Mouse (Mus musculus) 3T3-L1 (cell line): ENCODE results near the gene Sash3.

ENCODE experiments used
- DNase-seq: peaks from one replicate; pipeline ENCODE4 v3.0.0-alpha.2; 2015; ENCODE audit warnings: low read depth, low spot score

The Sash3 gene

GRCm38 (mm10) chrX:48146262-48146661 lies at the start of gene Sash3:
Gene Sash3 (plus strand): TSS chrX:48146436.
- no peak for DNase-seq

DNA sequence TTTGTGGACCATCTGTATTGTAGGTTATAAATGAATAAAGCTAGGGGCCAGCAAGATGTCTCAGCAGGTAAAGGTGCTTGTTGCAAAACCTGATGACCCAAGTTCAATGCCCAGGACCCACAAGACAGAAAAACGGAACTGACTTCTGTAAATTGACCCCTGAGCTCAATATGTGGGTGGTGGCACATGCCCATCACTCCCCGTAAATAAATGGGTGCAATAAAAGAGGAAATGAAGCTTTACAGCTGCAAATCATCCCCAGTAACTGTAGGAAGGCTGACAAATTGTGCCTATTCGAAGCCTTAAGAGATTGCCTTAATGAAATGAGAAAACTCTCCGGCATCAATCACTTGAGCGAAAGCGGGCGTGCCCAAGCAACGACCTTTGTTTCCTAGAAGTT lies 49.7 kb upstream of the Sash3 start:
- DNase-seq: no peak

DNA sequence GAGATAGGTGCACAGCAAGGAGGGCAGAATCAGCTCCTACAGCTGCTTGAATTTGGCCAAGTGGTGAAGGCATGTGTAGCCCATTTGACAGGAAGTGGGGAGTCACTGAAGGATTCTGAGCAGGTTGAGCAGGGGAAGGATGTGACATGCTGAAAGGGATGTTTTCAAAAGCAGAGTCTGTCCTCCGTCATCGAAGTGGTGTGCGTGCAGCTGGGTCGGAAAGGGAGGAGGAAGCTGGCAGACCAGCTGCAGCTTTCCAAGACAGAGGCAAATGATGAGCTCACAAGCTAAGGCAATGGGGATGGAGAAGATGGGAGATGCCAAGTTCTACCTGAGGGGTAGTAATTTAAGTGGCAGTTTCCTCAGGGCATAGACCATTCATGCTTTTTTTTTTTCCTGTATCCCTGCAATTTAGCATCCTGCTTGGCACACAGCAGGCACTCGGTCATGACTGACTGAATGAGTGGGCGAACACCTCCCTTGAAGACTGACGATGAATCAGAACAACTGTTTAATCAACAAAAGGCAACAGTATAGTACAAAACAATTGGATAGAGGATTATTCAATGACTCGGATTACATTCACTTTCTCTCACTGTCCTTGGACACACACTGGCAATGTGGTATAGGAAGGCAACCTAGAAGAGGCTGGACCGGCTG lies 47.6 kb upstream of the Sash3 start:
- DNase-seq: no peak

DNA sequence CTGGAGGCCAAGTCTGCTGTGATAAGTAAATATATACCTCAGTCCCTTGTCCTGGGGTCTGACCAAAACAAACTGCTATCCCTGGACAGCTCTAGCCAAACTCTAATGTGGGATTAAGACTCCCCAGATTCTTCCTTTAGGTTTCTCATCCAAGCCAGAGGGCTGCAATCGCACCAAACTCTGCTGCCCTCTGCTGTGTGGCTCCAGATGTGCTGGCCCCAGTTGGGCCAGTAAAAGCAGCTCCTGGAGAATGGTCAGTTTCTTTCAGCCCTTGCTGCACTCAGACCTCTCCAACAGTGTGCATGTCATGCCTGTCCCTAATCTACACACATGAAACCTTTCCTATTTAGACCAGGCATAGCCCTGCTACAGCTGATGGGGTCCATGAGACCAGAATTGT lies 46.4 kb upstream of the Sash3 start:
- peak; percentile 63 for DNase-seq

DNA sequence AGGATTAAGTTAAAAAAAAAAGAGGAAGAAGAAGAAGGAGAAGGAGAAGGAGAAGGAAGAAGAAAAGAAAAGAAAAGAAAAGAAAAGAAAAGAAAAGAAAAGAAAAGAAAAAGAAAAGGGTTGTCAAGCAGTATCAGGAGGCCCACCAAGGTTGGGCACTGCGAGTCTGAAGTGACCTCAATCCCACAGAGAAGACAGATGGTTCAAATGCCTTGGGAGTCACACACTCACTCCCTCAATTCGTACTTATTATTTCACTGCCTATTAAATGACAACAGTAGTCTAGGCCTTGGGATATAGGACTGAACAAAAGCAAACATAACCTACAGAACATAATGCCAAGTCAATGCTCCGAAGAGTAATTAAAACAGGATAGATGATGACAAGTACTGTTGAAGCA lies 43.0 kb upstream of the Sash3 start:
- DNase-seq: no peak

GRCm38 (mm10) chrX:48104736-48105441 lies 41.3 kb upstream of the Sash3 start:
- DNase-seq: no peak

GRCm38 (mm10) chrX:48106226-48106625 lies 40.0 kb upstream of the Sash3 start:
- peak; percentile 23 for DNase-seq

GRCm38 (mm10) chrX:48108394-48109315 lies 37.6 kb upstream of the Sash3 start, which contains the start of gene Xpnpep2:
Gene Xpnpep2 (plus strand): TSS chrX:48108725.
- DNase-seq: peak; percentile 86

- DNase-seq: peak; percentile 56
Observed at GRCm38 (mm10) chrX:48109316-48109655, 37.0 kb upstream of the Sash3 start.

DNA sequence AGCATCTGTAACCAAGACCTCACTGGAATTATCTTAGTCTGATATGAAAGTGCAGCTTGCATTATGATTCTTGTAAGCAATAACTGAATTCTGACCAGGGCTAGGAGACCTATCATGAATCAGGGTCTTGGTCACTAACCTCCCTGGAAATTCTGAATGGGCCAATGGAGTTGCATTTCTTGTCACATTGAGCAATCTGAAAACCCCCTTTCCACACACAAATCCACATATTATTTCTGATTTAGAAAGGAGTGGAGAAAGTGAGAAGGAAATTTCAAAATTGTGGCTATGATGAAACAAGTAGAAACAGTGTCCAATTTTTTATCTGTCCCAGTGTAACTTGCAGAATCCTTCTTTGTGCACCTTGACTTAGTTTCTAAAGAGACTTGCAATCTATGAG lies 26.9 kb upstream of the Sash3 start:
- DNase-seq: peak; percentile 10

DNA sequence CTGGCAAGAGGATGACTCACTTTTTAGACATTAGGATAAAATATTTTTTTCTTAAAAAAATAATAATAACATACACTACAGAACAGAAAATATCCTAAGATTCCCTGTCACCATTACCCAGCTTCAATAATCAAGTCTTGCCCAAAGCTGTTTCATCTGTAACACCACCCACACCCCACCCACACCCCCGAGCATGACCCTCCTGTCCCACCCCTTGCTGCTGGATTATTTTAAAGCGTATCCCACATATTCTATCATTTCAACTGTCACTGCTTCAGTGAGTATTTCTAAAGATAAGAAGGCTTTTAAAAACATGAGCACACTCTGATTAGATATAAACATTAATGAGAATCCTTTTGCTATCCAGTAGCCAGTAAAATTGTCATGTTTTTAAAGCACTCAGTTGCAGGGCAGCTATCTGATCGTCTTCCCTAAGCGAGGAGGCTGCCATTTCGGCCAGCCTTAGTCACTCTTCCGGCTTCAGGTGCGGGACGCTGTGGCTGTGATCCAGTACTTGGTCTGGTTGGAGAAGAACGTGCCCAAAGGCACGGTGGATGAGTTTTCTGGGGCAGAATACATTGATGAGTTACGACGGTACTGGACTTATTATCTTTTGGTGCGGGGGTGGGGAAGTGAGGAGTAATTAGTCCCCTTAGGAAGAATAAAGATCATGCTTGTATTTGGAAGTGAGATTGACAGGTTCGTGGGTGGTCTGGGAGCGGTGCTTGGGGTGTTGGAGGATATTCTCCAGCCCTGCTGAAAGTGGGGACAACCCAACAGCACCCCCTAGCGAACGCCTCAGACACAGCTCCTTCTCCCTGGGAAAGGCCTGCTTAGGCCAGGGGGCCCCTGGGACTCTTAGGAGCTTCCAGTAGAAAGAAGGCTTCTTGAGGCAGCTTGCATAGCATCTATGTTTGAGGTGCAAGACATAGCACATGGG lies 21.8 kb upstream of the Sash3 start:
- DNase-seq: peak; percentile 71

GRCm38 (mm10) chrX:48126903-48127476 lies 19.2 kb upstream of the Sash3 start:
- DNase-seq: no peak

DNA sequence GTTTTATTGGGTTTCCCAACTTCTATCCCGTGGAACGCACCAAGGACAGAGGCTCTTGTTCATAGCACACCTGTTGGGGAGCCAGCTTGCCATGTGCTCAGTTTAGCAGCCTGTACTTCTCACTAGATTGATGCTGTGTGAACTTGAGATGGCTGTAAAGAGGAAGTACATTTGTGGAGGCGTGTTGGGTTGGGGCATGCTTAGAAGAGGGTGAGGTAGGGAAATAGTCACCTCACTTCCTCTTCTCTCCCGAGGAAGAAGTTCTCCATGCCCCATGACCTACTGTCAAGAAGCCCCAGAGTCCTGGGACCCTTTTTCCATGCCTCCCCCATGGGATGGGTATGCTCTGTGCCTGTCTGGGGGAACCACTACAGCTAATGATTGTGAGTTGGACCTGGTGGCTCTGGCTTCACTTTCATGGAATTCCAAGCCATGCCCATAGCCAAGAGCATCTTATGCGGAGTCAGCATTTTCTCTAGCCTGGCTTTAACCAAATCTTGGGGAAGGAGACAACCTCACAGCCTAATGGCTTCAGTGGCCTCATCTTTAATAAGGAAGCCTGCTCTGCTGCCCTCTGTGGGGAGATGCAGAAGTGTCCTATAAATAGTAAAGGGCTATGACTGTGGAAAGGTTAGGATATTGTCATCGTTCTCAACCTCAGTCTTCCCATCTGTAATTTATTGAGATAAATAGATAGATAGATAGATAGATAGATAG lies 18.6 kb upstream of the Sash3 start:
- DNase-seq: peak; percentile 25

DNA sequence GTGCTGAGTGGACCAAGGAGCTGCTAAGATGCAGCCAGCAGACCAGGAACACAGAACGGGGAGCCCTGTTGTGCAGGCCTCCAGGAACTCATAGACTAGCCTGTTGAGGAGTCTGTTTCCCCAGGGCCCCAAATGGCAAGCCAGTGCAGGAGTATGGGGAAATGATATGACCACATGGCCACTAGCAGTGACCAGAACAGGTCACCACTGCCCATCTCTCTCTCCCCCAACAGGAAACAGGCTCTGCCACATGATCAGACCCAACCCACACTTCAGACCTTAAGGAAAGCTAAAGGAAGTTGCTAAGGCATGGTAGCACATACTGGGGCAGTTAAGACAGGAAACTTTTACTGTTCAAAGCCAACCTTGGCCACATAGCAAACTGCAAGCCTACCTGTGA lies 17.1 kb upstream of the Sash3 start:
- no peak for DNase-seq

DNA sequence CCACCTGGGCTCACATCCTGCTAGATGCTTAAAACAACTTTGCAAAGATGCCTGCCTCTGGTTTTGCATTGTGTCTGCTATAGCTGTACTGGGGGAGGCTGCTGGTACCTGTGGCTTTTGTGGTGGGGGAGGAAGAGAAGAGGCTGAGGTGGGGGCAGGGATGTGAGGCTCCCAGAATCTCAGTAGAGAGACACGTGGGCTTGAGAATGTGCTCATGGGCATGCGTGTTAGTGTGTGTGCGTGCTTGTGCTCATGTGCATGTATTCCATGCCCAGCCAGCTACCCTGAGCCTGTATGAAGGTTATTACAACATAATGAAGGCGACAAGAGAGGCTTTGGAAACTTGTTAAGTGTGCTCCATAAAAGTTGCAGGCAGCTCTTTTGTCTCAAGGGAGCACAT lies 9.3 kb upstream of the Sash3 start:
- DNase-seq: no peak

DNA sequence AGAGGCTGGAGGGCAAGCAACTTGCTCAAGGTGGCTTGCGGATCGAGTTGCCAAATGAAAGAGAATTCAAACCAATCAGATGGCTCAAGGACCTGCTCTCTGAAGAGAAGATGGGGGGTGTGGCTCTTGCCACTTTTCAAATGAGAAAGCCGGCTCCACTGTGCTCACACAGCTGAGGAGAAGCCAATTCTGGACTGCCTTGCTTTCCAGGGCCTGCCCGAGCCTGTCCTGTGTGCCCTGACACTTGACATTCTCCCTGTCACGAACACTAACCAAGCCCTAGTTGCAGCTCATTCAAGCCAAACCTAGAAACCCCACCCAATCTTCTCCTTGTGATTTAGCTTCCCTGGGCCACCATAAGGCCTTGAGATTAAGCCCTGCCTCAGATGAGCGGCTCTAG lies 8.2 kb upstream of the Sash3 start:
- DNase-seq: no peak

DNA sequence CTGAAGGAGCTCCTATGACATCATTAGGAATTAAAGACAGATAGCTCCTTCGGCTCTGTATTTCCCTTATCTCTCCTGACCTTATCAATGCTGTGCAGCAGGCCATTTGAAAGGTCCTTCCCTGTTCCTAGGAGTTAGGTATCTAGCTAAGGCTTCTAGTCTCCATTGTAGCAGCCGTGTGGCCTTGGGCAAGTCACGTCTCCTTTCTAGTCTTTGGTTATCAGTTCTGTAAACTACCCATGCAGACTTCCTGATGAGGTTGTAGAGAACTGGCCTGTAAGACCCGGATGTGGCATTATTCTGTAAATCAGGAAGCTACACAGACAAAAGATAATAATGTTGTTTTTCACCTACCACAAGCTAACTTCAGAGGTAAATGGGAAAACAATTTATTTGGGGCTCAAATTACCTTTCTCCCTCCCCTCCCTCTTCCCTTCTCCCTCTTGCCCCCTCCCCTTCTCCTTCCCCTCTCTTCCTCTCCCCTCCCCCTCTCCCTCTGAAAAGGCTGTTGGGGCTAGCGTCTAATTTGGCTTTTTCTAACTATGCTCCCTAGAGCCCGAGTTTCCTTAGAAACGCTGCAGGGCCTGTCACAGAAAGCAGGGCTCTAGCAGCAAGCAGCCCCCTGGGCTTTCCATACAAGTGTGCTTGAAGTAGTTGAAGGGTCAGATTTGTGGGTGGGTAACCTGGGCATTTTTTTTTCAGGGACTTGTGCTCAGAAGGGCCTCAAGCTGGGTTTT lies 7.5 kb upstream of the Sash3 start:
- DNase-seq: no peak

- no peak for DNase-seq
Observed at GRCm38 (mm10) chrX:48139368-48140285, 6.6 kb upstream of the Sash3 start.
